Mouse (Mus musculus): ENCODE data around the gene Gsdma3. TPM values are rescaled to one million over a fixed set of nuclear protein-coding genes. Genes with fewer than 3 reads are reported as not detected.
"Not testable (repeated sequence)": the region's sequence is repeated elsewhere in the genome, so short reads cannot be mapped to it uniquely, and the experiment has no call there.

The Gsdma3 gene
- total RNA-seq, 2 experiments from 2014 or later = 0.49 to 0.76 TPM

DNA sequence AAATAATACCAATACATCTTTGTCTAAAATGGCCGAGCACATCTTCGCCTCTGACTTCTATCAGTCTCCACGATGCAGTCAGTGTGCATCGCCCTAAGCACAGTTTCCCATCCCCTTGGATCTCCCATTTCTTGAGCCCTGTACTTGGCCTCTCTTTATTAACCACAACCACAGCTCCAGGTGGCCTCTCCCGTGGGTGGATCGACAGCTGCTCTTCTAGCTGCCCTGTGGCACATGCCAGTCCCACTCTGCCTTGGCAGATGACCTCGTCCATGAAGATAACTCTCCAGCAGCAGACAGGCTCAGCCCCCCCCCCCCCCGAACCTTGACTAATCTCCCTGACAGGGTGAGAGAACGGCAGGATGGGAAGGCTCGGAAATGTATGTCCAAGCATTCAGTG lies 30.7 kb upstream of the Gsdma3 start:
- DNase-seq (ENCODE audit: low spot score in 2 of 2) = no peak

DNA sequence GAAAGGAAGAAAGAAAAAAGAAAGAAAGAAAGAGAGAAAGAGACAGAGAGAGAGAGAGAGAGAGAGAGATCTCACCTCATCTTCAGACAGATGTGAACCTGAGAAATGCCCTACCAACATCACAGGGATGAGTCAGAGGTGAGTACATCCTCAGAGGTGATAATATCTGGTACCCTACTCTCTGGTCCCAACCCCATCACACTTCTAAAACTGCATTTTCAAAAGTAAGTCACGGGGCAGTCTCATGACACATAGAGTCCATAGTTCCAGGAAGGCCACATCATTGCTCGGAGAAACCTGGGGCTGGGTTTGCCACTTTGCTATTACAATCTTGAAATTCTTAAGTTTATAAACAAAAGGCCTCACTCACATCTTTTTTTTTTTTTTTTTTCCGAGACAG lies 30.2 kb upstream of the Gsdma3 start:
- DNase-seq (ENCODE audit: low spot score in 2 of 2) = no peak

DNA sequence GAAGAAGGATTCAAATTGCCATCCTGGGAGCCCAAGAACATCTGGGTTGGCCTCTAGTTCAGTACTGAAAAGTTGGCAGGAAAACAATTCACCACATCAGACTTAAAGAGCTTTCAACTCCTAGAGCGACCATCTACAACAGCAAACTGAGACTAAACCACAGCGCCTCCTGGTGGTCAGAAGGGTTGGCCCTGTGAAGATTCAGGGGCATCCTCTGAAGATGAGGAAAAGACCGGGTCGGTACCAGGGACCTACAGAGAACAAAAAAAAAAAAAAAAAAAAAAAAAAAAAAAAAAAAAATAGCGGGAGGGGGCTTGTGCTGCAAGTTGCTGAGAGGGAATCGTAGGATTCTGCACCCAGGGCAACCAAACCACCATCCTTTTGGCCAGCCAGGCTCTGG lies 28.8 kb upstream of the Gsdma3 start:
- peak in 1 of 2 experiments; percentile 48 for DNase-seq (ENCODE audit: low spot score in 2 of 2)

DNA sequence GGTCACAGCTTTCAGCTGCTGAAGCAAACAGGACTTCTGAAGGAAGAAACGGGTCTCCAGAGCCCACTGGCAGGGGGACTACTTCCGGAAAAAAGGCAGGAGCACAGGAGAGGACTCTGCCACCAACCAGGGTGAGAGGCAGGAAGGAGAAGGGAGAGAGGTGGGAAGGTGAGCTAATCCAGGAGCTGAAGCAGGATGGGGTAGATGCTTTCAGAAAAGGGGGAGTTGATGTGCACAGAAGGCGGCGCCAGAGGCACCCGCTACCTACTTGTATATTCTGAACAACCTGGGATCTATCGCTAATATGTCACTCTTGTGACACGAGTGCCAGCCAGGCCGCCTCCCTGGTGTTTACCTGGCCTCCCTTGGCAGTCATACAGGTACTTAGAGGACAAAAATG lies 28.2 kb upstream of the Gsdma3 start, which contains the start of gene Lrrc3c:
Lrrc3c (plus strand) TSS at position 301 of the 400 bp plus-strand sequence.
- no peak for DNase-seq (ENCODE audit: low spot score in 2 of 2)

DNA sequence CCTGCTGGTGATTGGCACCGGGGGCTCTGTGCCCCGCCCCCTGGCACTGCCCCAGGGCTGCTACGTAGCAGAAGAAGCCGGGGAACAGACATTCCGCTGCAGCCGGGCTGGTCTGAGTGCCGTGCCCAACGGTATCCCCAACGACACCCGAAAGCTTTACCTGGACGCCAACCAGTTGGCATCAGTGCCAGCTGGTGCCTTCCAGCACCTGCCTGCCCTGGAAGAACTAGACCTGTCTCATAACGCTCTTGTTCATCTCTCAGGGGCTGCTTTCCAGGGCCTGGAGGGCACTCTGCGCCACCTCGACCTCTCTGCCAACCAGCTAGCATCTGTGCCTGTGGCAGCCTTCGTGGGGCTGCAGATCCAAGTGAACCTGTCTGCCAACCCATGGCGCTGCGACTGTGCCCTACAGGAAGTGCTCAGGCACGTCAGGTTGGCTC lies 27.3 kb upstream of the Gsdma3 start:
- no peak for DNase-seq (ENCODE audit: low spot score in 2 of 2)

DNA sequence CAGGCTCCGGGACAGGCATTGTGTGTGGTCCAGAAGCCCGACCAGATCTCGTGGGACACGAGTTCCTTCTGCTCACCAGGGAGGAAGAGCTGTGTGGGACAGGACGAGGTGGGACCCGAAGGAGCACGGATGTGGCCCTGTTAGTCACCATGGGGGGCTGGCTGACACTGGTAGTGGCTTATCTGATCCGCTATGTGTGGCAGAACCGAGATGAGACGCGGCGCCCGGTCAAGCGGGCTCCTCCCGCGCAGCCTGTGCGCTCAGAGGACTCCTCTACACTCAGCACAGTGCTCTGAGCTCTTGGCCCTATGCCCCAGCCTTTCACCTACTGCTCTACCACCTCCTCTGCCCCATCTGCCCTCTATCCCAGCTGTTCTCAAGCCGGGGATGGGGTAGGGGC lies 26.9 kb upstream of the Gsdma3 start:
- no peak for DNase-seq (ENCODE audit: low spot score in 2 of 2)

DNA sequence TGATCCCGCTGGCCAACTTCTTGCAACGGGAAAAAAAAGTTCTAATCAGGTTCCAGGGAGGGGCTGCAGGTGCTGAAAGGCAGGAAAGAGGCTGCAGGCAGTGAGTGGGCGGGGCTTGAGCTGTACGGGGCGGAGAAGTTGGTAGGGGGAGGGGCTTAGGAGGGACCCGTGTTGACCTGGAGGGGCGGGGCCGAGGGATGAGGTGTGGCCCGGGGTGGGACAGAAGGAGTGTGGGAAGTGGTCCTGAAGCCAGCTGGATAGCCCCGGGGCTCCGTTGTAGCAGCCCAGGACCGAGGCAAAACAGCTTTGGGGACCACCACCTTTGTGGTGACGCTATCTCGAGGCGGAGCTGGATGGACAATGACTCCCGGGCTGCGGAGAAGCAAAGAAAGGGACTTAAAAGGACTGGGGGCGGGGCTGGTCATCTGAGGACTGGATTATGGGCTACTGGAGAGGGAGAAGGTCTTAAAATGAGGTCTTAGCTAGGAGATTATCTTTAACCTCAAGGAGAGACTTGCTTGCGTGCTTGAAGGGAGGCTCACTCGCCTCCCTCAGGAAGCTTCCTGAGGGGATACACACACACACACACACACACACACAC lies 24.0 kb upstream of the Gsdma3 start:
- no peak for DNase-seq (ENCODE audit: low spot score in 2 of 2)

DNA sequence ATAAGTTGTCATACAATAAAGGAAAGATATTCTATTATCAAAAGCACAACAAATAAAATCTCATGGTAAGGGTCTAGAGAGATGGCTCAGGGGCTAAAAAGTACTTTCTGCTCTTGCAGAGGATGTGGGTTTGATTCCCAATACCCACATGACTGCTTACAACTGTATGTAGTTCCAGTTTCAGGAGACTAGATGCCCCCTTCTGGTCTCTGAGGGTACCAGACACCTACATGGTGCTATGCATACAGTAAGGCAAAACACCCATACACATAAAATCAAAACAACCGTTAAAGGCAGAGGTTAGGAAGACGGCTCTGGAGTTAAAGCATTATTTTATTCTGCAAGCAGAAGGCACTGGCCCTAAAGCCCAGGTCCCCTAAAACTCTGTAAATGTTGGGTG lies 22.2 kb upstream of the Gsdma3 start:
- no peak for DNase-seq (ENCODE audit: low spot score in 2 of 2)

DNA sequence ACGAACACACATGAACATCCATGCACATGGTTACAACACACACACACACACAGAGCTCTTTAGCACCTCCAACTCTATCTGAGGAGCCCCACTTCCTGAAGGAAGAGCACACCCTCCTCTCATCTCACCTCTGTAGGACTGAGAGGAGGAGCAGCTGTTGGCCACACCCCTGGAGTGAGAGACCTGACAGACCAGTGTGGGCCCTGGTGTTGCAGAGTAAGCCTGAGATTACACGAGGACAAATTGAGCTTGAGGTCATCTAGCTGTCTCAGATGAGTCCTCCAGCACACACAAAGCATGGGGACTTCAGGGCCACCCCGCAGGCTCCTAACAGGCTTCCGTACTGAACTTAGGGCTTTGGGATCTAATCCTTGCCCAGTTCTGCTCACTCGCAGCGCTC lies 21.2 kb upstream of the Gsdma3 start:
- not testable (repeated sequence) for DNase-seq (ENCODE audit: low spot score in 2 of 2)

DNA sequence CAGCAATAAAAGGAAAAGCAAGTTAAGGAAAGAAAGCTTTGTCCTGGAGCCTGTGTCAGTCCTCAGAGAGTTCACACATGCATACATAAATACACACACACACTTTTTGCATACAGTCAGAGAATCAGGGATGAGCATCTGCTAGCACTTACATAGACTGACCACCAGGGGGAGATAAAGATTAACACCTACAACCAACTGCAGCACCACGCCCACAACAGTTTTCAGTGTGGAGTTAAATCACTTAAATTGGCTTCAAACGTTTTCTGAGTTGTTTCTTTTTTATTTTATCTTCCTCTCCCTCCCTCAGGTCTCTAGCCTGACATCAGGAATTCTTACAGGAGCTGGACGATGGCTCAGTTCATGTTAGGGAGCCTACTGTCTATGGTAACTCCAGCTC lies 19.4 kb upstream of the Gsdma3 start:
- no peak for DNase-seq (ENCODE audit: low spot score in 2 of 2)

DNA sequence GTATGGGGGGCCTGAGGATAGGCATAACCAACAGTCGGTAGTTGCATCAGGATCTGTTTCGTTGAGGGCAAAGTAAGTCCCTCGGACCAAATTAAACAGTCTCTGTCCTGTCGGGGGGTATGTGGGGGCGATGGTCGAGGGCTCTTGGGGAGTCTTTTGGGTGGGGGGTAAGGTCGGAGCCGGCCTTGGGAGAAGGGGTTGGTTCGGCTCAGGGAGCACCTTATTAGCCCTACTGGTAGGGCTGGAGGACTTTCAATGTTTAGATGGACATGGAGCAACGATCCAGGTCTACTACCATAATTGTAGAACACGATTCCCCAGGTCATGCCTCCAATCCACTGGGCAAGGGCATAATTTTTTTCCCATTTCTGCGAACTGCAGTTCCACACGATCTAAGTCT lies 5.4 kb upstream of the Gsdma3 start:
- no peak for DNase-seq (ENCODE audit: low spot score in 2 of 2)

DNA sequence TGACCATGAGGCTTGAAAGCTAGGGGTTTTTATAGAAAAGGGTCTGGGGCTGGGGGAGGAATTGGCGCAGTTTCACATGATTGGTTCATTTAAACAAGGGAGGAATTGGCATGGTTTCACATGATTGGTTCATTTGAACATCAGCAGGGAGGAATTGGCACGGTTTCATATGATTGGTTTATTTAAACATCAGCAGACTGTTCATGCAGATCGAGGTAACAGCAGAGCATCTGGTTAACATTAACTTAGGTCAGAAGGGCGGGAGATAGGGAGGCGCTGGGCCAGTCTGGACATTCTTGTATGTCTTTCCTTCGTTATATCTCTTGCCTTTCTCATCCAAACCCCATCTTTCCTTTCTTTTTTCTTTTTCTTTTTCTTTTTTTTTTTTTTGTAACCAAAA lies 2.2 kb upstream of the Gsdma3 start:
- DNase-seq (ENCODE audit: low spot score in 2 of 2) = not testable (repeated sequence)

DNA sequence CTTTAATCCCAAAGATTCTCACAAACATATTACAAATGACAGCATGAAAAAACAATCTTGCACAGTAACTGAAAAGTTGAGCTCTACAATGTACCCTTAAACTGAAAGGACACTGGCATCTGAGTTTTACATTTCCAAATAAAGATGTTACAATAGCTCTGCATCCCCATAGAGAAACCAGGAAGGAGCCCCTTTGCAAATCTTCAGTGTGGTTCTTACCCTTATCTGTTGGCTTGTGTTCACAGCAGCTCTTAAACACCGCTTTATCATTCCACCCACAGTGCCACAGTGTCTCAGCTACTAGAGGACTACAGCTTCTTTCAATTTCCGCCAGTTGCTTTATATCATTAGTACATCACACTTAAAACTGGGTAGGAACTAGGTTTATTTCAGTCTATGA lies 1.8 kb upstream of the Gsdma3 start:
- not testable (repeated sequence) for DNase-seq (ENCODE audit: low spot score in 2 of 2)

DNA sequence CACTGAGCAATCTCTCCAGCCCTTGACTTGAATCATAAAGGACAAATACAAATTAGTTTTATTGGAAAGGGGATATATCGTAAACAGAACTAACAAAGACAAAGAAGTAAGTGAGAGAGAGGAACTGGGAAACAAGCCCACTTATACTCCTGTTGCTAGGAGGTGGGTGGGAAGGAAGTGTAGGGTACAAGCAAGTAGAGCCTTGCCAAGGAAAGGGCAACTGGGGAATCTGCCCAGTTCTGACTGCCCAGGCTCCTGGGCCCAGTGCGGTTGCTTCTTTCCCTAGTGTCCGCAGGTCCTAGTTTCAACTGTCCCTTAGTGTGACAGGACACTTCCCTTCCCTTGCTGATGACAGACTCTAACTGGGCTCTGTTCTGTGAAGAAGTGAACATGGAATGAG lies 2.5 kb downstream of the Gsdma3 start:
- no peak for DNase-seq (ENCODE audit: low spot score in 2 of 2)

DNA sequence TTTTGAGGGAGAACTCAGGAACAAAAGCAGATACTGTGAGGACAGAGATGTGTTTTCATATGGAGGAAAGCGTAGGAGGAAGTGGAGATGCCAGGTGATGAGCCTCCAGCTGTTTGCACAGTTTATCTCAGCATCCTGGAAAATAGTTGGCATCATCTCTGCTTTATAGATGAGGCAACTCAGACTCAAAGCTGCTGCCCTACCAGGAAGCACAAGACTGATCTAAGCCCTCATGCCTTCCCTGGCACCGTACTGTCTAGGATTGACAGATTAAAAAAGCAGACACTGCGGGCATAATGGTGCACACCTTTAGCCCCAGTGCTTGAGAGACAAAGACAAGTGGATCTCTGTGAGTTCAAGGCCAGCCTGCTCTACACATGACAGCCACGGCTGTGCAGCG lies 4.5 kb downstream of the Gsdma3 start:
- no peak for DNase-seq (ENCODE audit: low spot score in 2 of 2)

DNA sequence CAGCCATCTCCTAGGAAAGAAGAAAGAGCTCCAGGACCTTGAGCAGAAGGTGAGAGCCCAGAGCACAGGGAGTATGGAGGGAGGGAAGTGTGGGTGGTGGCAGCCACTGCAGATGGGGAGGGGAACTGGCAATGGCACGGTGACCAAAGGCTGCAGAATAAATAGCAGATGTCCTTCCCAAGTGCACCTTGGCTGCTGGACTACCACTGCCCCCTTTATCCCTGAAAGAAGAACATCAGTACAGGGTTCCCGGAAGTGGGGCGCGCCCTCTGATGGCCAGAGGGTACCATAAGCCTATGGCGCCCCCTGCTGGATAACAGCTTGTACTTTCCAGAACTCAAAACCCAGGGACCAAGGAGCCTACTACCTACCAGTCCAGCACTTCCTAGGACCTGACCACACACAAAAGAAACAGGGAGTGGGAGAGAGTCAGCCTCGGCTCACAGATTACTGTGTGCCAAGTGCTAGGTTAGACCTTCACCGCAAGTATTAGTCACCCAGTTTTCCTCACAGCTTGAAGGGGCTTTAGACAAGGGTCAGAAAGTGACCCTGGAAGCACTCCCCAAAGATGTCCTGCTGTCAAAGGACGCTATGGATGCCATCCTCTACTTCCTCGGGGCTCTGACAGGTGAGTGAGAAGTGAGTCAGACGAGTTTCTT lies 9.3 kb downstream of the Gsdma3 start:
- DNase-seq (ENCODE audit: low spot score in 2 of 2) = not testable (repeated sequence)

DNA sequence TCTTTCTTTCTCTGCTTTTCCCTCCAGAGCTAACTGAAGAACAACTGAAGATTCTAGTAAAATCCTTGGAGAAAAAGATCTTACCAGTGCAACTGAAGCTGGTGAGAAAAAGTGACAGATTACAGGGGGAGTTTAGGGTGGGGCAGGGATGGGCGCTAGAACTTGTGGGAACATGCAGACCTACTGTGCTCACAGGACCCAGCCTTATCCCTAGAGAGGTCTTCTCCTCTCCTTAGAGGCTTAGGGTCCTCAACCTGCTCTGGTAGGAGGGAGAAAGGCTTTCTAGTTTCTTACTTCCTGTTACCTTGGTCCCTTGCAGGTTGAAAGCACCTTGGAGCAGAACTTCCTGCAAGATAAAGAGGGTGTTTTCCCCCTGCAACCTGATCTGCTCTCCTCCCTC lies 11.3 kb downstream of the Gsdma3 start:
- DNase-seq (ENCODE audit: low spot score in 2 of 2) = no peak

DNA sequence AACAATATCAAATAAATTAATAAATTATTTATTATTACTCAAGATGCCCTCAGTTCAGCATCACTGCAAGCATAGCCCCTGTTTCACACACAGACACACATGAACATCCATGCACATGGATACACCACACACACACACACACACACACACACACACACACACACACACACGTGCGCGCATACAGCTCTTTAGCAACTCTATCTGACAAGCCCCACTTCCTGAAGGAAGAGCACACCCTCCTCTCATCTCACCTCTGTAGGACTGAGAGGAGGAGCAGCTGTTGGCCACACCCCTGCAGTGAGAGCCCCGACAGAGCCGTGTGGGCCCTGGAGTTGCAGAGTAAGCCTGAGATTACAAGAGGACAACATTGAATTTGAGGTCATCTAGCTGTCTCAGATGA lies 13.9 kb downstream of the Gsdma3 start:
- DNase-seq (ENCODE audit: low spot score in 2 of 2) = no peak

DNA sequence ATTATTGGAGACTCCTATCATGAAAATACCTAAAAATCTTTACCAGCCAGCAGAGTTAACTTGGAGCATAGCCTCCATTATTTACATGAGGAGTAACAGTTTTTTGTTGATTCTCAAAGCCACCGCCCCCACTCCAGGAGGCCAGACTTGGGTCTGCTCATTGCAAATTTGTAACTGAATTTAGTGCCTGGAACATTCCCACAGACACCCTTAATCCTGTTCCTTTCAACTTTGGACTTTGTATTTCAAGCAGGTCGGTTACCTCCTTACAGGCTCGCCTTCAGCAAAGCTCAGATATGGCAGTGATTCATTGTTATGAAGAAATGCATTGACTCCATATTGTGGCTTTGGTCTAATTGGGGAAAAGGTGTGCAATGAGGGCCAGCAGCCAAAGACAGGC lies 18.6 kb downstream of the Gsdma3 start:
- no peak for DNase-seq (ENCODE audit: low spot score in 2 of 2)

DNA sequence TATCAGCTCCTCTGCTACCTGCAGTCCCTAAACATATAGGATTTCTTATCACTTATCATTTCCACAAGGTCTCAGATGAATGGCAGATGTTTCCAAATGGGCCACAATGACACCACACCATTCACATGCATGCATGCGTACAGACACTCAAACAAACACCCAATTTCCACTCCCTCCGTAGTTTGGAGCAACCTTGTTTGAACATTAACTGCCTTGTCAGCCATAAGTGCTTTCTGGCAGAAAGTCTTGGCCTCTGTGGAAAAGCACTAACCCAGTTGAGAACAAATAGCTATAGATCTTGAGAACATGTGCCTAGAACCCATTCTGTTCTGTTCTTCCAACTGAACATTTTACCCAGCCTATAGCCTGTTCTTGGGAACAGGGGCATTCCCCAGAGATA lies 19.8 kb downstream of the Gsdma3 start:
- DNase-seq (ENCODE audit: low spot score in 2 of 2) = no peak

DNA sequence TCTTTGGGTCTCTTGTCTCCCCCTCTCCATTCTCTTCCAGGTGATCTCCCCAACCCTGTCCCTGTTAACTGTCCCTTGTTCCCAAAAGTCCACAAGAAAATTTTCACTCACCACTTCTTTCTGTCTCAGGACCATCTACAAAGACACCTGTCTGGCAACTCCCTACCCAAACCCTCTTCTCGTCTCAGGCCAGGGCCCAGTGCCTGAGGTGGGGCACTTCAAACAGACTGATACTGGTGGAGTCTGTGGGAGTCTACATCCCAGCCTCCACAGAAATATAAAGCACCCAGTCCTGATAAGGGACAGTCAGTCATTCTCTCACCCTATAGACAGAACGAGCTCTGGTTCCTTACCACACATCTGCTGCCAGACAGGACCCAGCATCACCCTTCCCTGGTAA lies 20.3 kb downstream of the Gsdma3 start, which contains the start of gene Gsdma2:
Gsdma2 (plus strand) TSS at position 301 of the 400 bp plus-strand sequence.
- DNase-seq (ENCODE audit: low spot score in 2 of 2) = no peak

DNA sequence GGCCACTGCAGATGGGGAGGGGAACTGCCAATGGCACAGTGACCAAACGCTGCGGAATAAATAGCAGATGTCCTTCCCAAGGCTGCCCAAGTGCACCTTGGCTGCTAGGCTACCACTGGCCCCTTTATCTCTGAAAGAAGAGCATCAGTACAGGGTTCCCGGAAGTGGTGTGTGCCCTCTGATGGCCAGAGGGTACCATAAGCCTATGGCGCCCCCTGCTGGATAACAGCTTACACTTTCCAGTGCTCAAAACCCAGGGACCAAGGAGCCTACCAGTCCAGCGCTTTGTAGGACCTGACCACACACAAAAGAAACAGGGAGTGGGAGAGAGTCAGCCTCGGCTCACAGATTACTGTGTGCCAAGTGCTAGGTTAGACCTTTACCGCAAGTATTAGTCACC lies 28.9 kb downstream of the Gsdma3 start:
- peak in 1 of 2 experiments; percentile 33 for DNase-seq (ENCODE audit: low spot score in 2 of 2)

DNA sequence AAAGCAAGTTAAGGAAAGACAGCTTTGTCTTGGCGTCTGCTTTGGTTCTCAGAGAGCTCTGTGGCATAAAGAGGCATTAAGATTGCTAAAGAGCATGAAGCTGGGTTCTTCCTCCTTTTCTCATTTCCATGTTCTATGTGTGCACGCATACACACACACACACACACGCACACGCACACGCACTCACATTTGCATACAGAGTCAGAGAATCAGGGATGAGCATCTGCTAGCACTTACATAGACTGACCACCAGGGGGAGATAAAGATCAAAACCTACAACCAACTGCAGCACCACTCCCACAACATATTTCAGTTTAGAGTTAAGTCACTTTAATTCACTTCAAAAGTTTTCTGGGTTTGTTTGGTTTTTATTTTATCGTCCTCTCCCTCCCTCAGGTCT lies 34.4 kb downstream of the Gsdma3 start:
- DNase-seq (ENCODE audit: low spot score in 2 of 2) = no peak
